Mouse (Mus musculus) monocyte, adult 5-6 weeks (primary cell): ENCODE data around the gene Bpifb4. TPM values are rescaled to one million over a fixed set of nuclear protein-coding genes. Genes with fewer than 3 reads are reported as not detected.

ENCODE experiments used
- ATAC-seq: fragments of 153-309, 156-312 bp; replicated peaks from 2 replicates; pipeline ENCODE4 v1.8.0; 2017; ENCODE audit warnings: mild to moderate bottlenecking; ENCODE audit not compliant: low TSS enrichment, insufficient number of reproducible peaks, severe bottlenecking, poor library complexity, low FRiP score
- total RNA-seq: library from RNA; stranded (forward); fragments of 200-1000, 200-491, 200-594 nt; gene quantifications from 3 replicates; pipeline ENCODE4 v1.2.3, GENCODE M21; 2017

Bpifb4 gene
- total RNA-seq, 1 experiment from 2014 or later: not detected

GRCm38 (mm10) chr2:154000501-154000900 lies 62.5 kb downstream of the Bpifb4 start:
- ATAC-seq: no peak

GRCm38 (mm10) chr2:154001056-154001455 lies 63.0 kb downstream of the Bpifb4 start:
- ATAC-seq: no peak

- ATAC-seq: no peak
Measured at GRCm38 (mm10) chr2:154004456-154004855, 66.4 kb downstream of the Bpifb4 start.

- no peak for ATAC-seq
Measured at GRCm38 (mm10) chr2:154005094-154005493, 67.1 kb downstream of the Bpifb4 start.

- ATAC-seq: no peak
Measured at GRCm38 (mm10) chr2:154005734-154006133, 67.7 kb downstream of the Bpifb4 start.

- no peak for ATAC-seq
Measured at GRCm38 (mm10) chr2:154006331-154006730, 68.3 kb downstream of the Bpifb4 start.

- no peak for ATAC-seq
Measured at GRCm38 (mm10) chr2:154007381-154007780, 69.4 kb downstream of the Bpifb4 start.

GRCm38 (mm10) chr2:154007965-154008364 lies 70.0 kb downstream of the Bpifb4 start, which contains the start of gene Bpifa2:
Gene Bpifa2, plus strand, starts transcription at chr2:154008265.
- no peak for ATAC-seq

Other genes with a start within 250 kb of the Bpifb4 start
- not detected in 3 replicates for gene Dnmt3c, start 241.6 kb upstream of the Bpifb4 start, total RNA-seq
- gene Mapre1, start 196.9 kb upstream of the Bpifb4 start, total RNA-seq: 84.4 to 215 TPM (median 180 TPM) in 3 replicates
- gene Efcab8, start 158.3 kb upstream of the Bpifb4 start, total RNA-seq: 0.29 TPM in 1 of 3 replicates, not detected in the others
- gene Sun5, start 67.1 kb upstream of the Bpifb4 start, total RNA-seq: not detected in 3 replicates
- not detected in 3 replicates for gene Bpifb2, start 63.2 kb upstream of the Bpifb4 start, total RNA-seq
- not detected in 3 replicates for gene Bpifb6, start 37.8 kb upstream of the Bpifb4 start, total RNA-seq
- gene Bpifb3, start 20.0 kb upstream of the Bpifb4 start, total RNA-seq: not detected in 3 replicates
- gene Bpifa6, start 36.7 kb downstream of the Bpifb4 start, total RNA-seq: not detected in 3 replicates
- gene Bpifa2, start 70.1 kb downstream of the Bpifb4 start, total RNA-seq: not detected in 3 replicates
- gene Bpifa3, start 192.1 kb downstream of the Bpifb4 start, total RNA-seq: 1.8 TPM in 1 of 3 replicates, not detected in the others
- gene Bpifa1, start 204.7 kb downstream of the Bpifb4 start, total RNA-seq: not detected in 3 replicates
- not detected in 3 replicates for gene Bpifa5, start 224.4 kb downstream of the Bpifb4 start, total RNA-seq